Mouse (Mus musculus): ENCODE measurements around the gene Gm11011. TPM values are rescaled to one million over a fixed set of nuclear protein-coding genes. Genes with fewer than 3 reads are reported as not detected.

Gene Gm11011
- polyA plus RNA-seq, 2 experiments: not detected

DNA sequence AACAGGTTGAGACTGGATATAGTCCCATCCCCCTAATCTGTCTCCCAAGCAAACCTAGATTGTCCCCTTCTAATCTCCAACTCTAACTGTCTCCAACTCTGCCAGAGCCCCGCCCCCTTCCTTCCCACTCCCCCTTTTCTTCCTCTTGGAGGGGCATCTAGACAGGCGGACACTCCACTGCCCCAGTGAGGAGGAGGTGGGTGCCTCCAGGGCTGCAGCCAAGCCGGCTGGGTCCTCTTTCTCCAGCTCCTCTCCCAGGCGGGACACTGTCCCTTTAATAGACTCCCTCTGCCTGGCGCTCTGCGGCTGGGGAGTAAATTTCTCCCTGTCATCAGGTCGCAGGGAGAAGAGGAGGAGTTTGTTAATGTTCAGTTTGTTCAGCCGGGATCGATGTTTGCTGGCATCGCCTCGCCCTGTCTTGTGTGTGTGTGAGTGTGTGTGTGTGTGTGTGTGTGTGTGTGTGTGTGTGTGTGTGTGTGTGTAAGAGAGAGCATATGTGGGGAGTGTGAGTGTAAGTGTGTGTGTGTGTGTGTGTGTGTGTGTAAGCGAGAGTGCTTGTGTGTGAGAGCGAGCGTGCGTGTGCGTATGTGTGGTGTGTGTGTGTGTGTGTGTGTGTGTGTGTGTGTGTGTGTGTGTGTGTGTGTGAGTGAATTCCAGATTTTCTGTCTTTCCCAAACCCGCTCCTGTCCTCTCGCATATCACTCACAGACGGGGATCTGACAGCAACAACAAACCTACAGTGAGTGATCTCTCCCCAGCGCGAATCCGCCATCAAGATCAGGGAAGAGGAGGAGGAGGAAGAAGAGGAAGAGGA, 45.0 kb upstream of the Gm11011 start, which contains the start of gene Tshz2:
TSS of gene Tshz2 (plus strand) at position 676 of the 814 bp plus-strand sequence.
- WGBS (ENCODE audit: insufficient replicate concordance): 1% methylated on average over 22 of the region's 22 CpGs
- H3K9me3 ChIP-seq (ENCODE audit: control insufficient read depth, low read length): no peaks in the 10 kb centered on the region
- TF ChIP-seq EP300 (IDR thresholded peaks at IDR 0.05; ENCODE audit: low read depth): no peak
- peak within 1 kb of the TSS; percentile 53 for H3K4me2 ChIP-seq (ENCODE audit: low read depth)
- ATAC-seq (ENCODE audit: insufficient read depth): peak; percentile 62
- peak within 1 kb of the TSS; percentile 42 for H3K9ac ChIP-seq (replicated peaks)
- H3K27ac ChIP-seq: no peak within 1 kb of the TSS
- DNase-seq (ENCODE audit: low read depth in 3 of 3, low spot score in 3 of 3): peak; percentile 6 to 9 (median 7)
- peaks cover 0 to 1% of the 10 kb centered on the region in 2 experiments; a peak in 2 of 4 replicates for H3K4me1 ChIP-seq (replicated peaks; ENCODE audit: control insufficient read depth in 2 of 2, insufficient read depth in 2 of 2, low read length in 1 of 2)
- no peaks in the 10 kb centered on the region for H3K27me3 ChIP-seq (ENCODE audit: control insufficient read depth, insufficient read depth, low read length)
- H3K4me3 ChIP-seq (ENCODE audit: insufficient read depth in 1 of 2, low read depth in 2 of 2, low read length in 2 of 2): peak within 1 kb of the TSS; percentile 52 to 55
- no peaks in the 10 kb centered on the region for H3K36me3 ChIP-seq (replicated peaks; ENCODE audit: control insufficient read depth, insufficient read depth, low read depth)

DNA sequence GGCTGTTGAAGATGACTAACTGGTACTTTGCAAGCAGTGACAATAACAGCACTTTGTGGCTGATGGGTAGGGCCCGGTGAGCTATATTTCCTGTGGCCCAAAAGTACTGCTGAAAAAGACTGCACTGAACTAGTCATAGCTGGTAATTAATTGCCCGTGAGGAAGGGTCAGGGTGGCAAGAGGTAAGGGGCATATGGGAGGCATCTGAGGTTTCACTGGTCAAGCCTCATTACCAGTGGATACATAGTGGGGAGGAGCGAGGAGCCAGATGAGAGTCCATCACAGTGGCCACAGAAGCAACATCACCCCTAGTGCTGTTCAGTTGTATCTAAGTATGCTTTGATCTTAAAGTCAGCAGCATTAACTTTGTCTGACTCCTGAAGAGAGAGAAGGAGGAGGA, 42.5 kb upstream of the Gm11011 start:
- Histone ChIP-seq H3K27me3 (ENCODE audit: control insufficient read depth, insufficient read depth, low read length) (no peaks in the 10 kb centered on the region), H3K9me3 (ENCODE audit: control insufficient read depth, low read length) (no peaks in the 10 kb centered on the region), H3K9ac (replicated peaks) (no peak overlapping the region), H3K27ac (no peak overlapping the region), H3K4me3 (ENCODE audit: insufficient read depth in 1 of 2, low read depth in 2 of 2, low read length in 2 of 2) (no peak overlapping the region), H3K4me1 (replicated peaks; ENCODE audit: control insufficient read depth in 2 of 2, insufficient read depth in 2 of 2, low read length in 1 of 2) (peaks cover 0 to 1% of the 10 kb centered on the region in 2 experiments; a peak in 2 of 4 replicates), H3K4me2 (ENCODE audit: low read depth) (no peak overlapping the region), H3K36me3 (replicated peaks; ENCODE audit: control insufficient read depth, insufficient read depth, low read depth) (no peaks in the 10 kb centered on the region)
- TF ChIP-seq CTCF (IDR thresholded peaks at IDR 0.05; ENCODE audit: low read depth) (no peak), EP300 (IDR thresholded peaks at IDR 0.05; ENCODE audit: low read depth) (no peak)
- no peak for DNase-seq (ENCODE audit: low read depth in 3 of 3, low spot score in 3 of 3)
- WGBS (ENCODE audit: insufficient replicate concordance): 55% methylated on average over 3 of the region's 3 CpGs
- ATAC-seq (ENCODE audit: insufficient read depth): no peak

DNA sequence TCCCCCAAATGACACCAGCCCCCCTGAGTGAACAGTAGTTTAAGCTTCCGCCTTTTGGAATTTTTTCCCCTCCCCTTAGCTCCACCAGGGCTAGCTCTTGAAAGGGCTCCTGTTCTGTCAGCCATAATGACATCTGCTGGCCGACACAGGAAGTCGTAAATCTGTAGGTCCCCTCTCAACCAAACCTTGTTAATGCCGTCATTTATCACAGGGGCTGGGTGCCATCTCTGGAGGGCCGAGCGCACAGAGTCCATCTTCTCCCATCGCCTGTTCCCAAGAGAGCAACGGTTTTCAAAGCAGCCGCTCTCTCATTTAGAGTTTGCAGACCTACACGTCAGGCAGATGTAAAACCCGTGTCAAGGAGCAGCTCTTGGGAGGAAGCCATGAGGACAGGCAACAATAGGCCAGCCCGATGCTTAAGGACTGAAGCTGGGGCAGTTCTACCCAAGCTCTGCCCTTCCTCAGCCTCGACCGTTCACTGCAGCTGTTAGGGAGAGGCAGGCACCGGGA, 33.7 kb upstream of the Gm11011 start:
- no peaks in the 10 kb centered on the region for H3K4me1 ChIP-seq (replicated peaks; ENCODE audit: control insufficient read depth in 2 of 2, insufficient read depth in 2 of 2, low read length in 1 of 2)
- no peak overlapping the region for H3K27ac ChIP-seq
- H3K4me3 ChIP-seq (ENCODE audit: insufficient read depth in 1 of 2, low read depth in 2 of 2, low read length in 2 of 2): no peak overlapping the region
- no peaks in the 10 kb centered on the region for H3K9me3 ChIP-seq (ENCODE audit: control insufficient read depth, low read length)
- no peak for ATAC-seq (ENCODE audit: insufficient read depth)
- H3K27me3 ChIP-seq (ENCODE audit: control insufficient read depth, insufficient read depth, low read length): no peaks in the 10 kb centered on the region
- no peaks in the 10 kb centered on the region for H3K36me3 ChIP-seq (replicated peaks; ENCODE audit: control insufficient read depth, insufficient read depth, low read depth)
- no peak overlapping the region for H3K4me2 ChIP-seq (ENCODE audit: low read depth)
- no peak for DNase-seq (ENCODE audit: low read depth in 3 of 3, low spot score in 3 of 3)
- 18% methylated on average over 15 of the region's 15 CpGs for WGBS (ENCODE audit: insufficient replicate concordance)
- no peak overlapping the region for H3K9ac ChIP-seq (replicated peaks)
- TF ChIP-seq EP300 (IDR thresholded peaks at IDR 0.05; ENCODE audit: low read depth) (no peak), CTCF (IDR thresholded peaks at IDR 0.05; ENCODE audit: low read depth) (no peak)

DNA sequence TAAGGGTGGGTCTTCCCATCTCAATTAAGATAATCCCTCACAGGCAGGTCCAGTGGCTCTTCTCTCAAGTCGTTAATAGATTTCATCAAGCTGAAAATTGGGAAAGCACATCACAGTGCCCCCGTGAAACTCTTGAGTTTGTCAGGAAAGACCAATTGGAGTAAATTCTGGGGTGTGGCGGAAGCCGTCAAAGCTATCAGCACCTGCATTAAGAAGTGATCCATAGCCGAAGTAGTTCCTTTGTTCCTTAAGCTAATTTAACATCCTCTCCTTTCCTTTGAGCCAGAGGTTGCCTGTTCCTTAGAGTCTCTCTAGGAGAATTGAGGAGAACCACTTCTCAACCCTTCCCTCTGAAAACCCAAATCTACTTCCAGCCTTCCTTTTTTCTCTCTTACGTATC, 28.5 kb upstream of the Gm11011 start:
- Histone ChIP-seq H3K9ac (replicated peaks) (no peak overlapping the region), H3K27ac (no peak overlapping the region), H3K9me3 (ENCODE audit: control insufficient read depth, low read length) (no peaks in the 10 kb centered on the region), H3K4me3 (ENCODE audit: insufficient read depth in 1 of 2, low read depth in 2 of 2, low read length in 2 of 2) (no peak overlapping the region), H3K4me2 (ENCODE audit: low read depth) (no peak overlapping the region), H3K4me1 (replicated peaks; ENCODE audit: control insufficient read depth in 2 of 2, insufficient read depth in 2 of 2, low read length in 1 of 2) (no peaks in the 10 kb centered on the region), H3K36me3 (replicated peaks; ENCODE audit: control insufficient read depth, insufficient read depth, low read depth) (no peaks in the 10 kb centered on the region), H3K27me3 (ENCODE audit: control insufficient read depth, insufficient read depth, low read length) (no peaks in the 10 kb centered on the region)
- ATAC-seq (ENCODE audit: insufficient read depth) (no peak), DNase-seq (ENCODE audit: low read depth in 3 of 3, low spot score in 3 of 3) (no peak)
- 64% methylated on average over 6 of the region's 6 CpGs for WGBS (ENCODE audit: insufficient replicate concordance)
- no peak for TF ChIP-seq EP300 (IDR thresholded peaks at IDR 0.05; ENCODE audit: low read depth)
- TF ChIP-seq CTCF (IDR thresholded peaks at IDR 0.05; ENCODE audit: low read depth): no peak

DNA sequence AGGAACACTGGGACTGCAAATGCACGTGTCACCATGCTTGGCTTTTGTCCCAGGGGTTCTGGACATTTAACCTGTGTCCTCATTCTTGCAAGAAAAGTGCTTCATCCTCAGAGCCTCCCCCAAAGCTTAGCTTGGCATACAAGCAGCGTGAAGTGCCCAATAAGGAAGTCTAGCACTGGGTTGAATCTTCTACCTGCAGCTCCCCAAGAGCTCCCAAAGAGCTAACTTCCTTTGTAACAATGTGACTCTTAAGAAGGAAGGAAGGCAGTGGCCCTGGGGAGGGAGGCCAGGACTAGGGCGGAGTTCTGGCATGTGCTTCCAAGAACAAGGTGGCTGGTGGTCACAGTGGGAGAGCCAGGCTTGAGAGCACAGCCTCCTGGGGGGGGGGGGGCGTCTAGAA, 27.1 kb upstream of the Gm11011 start:
- no peak for ATAC-seq (ENCODE audit: insufficient read depth)
- DNase-seq (ENCODE audit: low read depth in 3 of 3, low spot score in 3 of 3): no peak

More for the DNA sequence above, 27.1 kb upstream of the Gm11011 start:
- Histone ChIP-seq H3K27ac (no peak overlapping the region), H3K4me1 (replicated peaks; ENCODE audit: control insufficient read depth in 2 of 2, insufficient read depth in 2 of 2, low read length in 1 of 2) (no peaks in the 10 kb centered on the region), H3K36me3 (replicated peaks; ENCODE audit: control insufficient read depth, insufficient read depth, low read depth) (no peaks in the 10 kb centered on the region), H3K9ac (replicated peaks) (no peak overlapping the region), H3K27me3 (ENCODE audit: control insufficient read depth, insufficient read depth, low read length) (no peaks in the 10 kb centered on the region), H3K4me3 (ENCODE audit: insufficient read depth in 1 of 2, low read depth in 2 of 2, low read length in 2 of 2) (no peak overlapping the region), H3K4me2 (ENCODE audit: low read depth) (no peak overlapping the region), H3K9me3 (ENCODE audit: control insufficient read depth, low read length) (no peaks in the 10 kb centered on the region)
- TF ChIP-seq EP300 (IDR thresholded peaks at IDR 0.05; ENCODE audit: low read depth): no peak
- TF ChIP-seq CTCF (IDR thresholded peaks at IDR 0.05; ENCODE audit: low read depth): no peak
- 28% methylated on average over 4 of the region's 4 CpGs for WGBS (ENCODE audit: insufficient replicate concordance)

Data from liver, embryonic 14.5 days (tissue).